ENCODE assay signal across 15 mouse cellular contexts in the genomic region with DNA sequence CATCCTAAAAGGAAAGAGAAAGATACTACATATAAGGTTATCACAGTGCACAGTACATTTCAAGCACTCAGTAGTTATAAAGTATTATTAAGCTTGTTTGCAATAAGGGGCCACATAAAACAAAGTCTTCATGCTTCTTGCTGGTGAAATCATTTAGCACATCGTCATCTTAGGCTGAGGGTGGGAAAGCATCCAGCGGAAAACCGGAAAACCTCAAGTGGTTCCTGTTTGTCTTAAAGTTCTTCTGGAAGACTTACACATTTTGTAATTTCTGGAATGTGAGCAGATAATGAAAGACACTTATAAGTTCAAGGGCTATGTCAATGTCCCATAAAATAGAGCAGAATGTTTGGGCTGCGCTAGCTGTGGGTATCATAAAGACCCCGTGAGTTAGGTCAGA. TPM values are rescaled to one million over a fixed set of nuclear protein-coding genes. Genes with fewer than 3 reads are reported as not detected.
"Had no signal": no experiment of that assay in that cellular context is flagged by ENCODE, and none has a peak within 500 bp of the region (broad histone marks: within the 10 kb centered on the region; RNA-seq: fewer than 3 reads in every experiment).

No protein-coding gene starts in this region.

- H3K36me3 ChIP-seq: limb, embryonic 12.5 days; limb, embryonic 15.5 days had no signal

- H3K4me2 ChIP-seq: hindbrain, embryonic 14.5 days; limb, embryonic 12.5 days; limb, embryonic 15.5 days; liver, embryonic 11.5 days; midbrain, embryonic 11.5 days had no signal

- ATAC-seq: hindbrain, postnatal 0 days; inflammation-experienced regulatory T-cells, adult 6 months; intestine, embryonic 16.5 days; liver, postnatal 0 days had no signal

- H3K9ac ChIP-seq: hindbrain, embryonic 14.5 days; limb, embryonic 12.5 days; limb, embryonic 15.5 days; liver, embryonic 14.5 days; liver, postnatal 0 days had no signal

- H3K27me3 ChIP-seq: limb, embryonic 12.5 days; limb, embryonic 15.5 days had no signal

- H3K9me3 ChIP-seq: limb, embryonic 12.5 days; limb, embryonic 15.5 days had no signal

- DNase-seq: kidney, postnatal 25 days; left cerebral cortex, postnatal 4 days; liver, postnatal 0 days; midbrain, embryonic 14.5 days; thymus, adult 18-20 months; thymus, postnatal 36 days had no signal

- H3K4me3 ChIP-seq: limb, embryonic 12.5 days; limb, embryonic 15.5 days had no signal

- H3K4me1 ChIP-seq: limb, embryonic 12.5 days; limb, embryonic 15.5 days had no signal

- H3K27ac ChIP-seq: hindbrain, embryonic 14.5 days; hindbrain, postnatal 0 days; limb, embryonic 12.5 days; limb, embryonic 15.5 days; liver, embryonic 14.5 days had no signal

RNA-seq across cellular contexts. Expression of gene Bmp6, which starts 24.7 kb away (rescaled TPM):
- polyA plus RNA-seq: inflammation-experienced regulatory T-cells, adult 6 months had no signal
